In the genomic region with DNA sequence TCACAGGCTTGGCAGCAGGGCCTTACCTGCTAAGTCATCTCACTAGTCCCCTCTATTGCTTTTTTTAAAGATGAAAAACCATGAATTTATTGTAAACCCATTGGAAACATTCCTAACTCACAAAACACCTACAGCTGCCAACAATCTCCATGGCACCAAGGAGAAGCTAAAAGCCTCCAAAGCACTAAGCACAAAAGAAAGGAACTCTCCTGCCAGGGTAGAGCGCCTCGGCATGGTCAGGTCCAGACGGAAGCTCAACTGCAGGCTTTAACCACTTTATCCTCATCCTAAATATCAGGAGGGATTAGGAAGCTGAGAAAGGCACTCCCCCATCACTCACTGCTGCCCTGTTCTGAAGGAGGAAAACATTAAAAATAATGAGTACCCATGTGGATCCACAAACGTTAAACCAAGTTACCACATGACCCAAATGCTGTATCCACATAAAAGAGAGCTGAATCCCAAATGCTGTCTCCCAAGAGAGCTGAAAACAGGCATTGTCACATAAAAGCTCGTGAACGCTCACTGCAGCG, we compare ENCODE assay signal across 20 mouse cellular contexts. TPM values are rescaled to one million over a fixed set of nuclear protein-coding genes. Genes with fewer than 3 reads are reported as not detected.
DNase-seq lines count a peak whose midpoint lies in the region; ATAC-seq lines count a peak whose summit lies in the region.
"Had no signal": no experiment of that assay in that cellular context is flagged by ENCODE, and none has a peak within 500 bp of the region (broad histone marks: within the 10 kb centered on the region; RNA-seq: fewer than 3 reads in every experiment).

No protein-coding gene starts in this region.

- WGBS in forebrain, embryonic 13.5 days, result 40% methylated on average over 7 of the region's 7 CpGs
- WGBS in forebrain, embryonic 16.5 days, result 44% methylated on average over 7 of the region's 7 CpGs
- WGBS in hindbrain, embryonic 15.5 days, result 47% methylated on average over 7 of the region's 7 CpGs
- 78% methylated on average over 7 of the region's 7 CpGs for WGBS in hindbrain, embryonic 11.5 days
- WGBS in midbrain, embryonic 15.5 days, result 27% methylated on average over 7 of the region's 7 CpGs

- no peaks in the 10 kb centered on the region for H3K36me3 ChIP-seq in forebrain, embryonic 13.5 days (ENCODE audit: poor library complexity, severe bottlenecking)
- H3K36me3 ChIP-seq in forebrain, embryonic 16.5 days (ENCODE audit: control insufficient read depth, insufficient read depth), result no peaks in the 10 kb centered on the region
- no peaks in the 10 kb centered on the region; the same call in 1 of the 2 replicates for H3K36me3 ChIP-seq in hindbrain, embryonic 15.5 days
- H3K36me3 ChIP-seq in hindbrain, embryonic 11.5 days (ENCODE audit: control insufficient read depth, insufficient read depth, low read length), result no peaks in the 10 kb centered on the region
- H3K36me3 ChIP-seq in midbrain, embryonic 15.5 days (replicated peaks), result no peaks in the 10 kb centered on the region
- H3K36me3 ChIP-seq: embryonic facial prominence, embryonic 12.5 days; heart, embryonic 15.5 days; intestine, embryonic 15.5 days had no signal

- no peak overlapping the region for H3K27ac ChIP-seq in forebrain, embryonic 13.5 days
- no peak overlapping the region for H3K27ac ChIP-seq in forebrain, embryonic 16.5 days (ENCODE audit: low read length)
- 0 out of 2 replicates have a peak overlapping the region, but pooled peaks have one; percentile 6 for H3K27ac ChIP-seq in hindbrain, embryonic 15.5 days (replicated peaks)
- H3K27ac ChIP-seq in hindbrain, embryonic 11.5 days (ENCODE audit: low read depth, low read length), result no peak overlapping the region
- H3K27ac ChIP-seq in midbrain, embryonic 15.5 days, result peak overlapping the region; percentile 68
- H3K27ac ChIP-seq: embryonic facial prominence, embryonic 12.5 days; heart, embryonic 15.5 days; intestine, embryonic 15.5 days had no signal

- ATAC-seq in forebrain, embryonic 13.5 days, result no peak
- ATAC-seq in forebrain, embryonic 16.5 days, result no peak
- ATAC-seq in hindbrain, embryonic 15.5 days (ENCODE audit: low FRiP score, low read depth), result no peak
- no peak for ATAC-seq in hindbrain, embryonic 11.5 days (ENCODE audit: low FRiP score)
- peak; percentile 57 for ATAC-seq in midbrain, embryonic 15.5 days (replicated peaks)
- ATAC-seq: intestine, embryonic 15.5 days; liver, postnatal 0 days had no signal

- peak overlapping the region; percentile 4; the same call in 1 of the 2 replicates for H3K4me2 ChIP-seq in forebrain, embryonic 13.5 days
- no peak overlapping the region for H3K4me2 ChIP-seq in forebrain, embryonic 16.5 days (ENCODE audit: low read length)
- peak overlapping the region; percentile 3; the same call in 1 of the 2 replicates for H3K4me2 ChIP-seq in hindbrain, embryonic 15.5 days
- no peak overlapping the region for H3K4me2 ChIP-seq in hindbrain, embryonic 11.5 days (replicated peaks; ENCODE audit: low read depth, low read length)
- H3K4me2 ChIP-seq in midbrain, embryonic 15.5 days, result peak overlapping the region; percentile 15; the same call in 1 of the 2 replicates
- H3K4me2 ChIP-seq: embryonic facial prominence, embryonic 12.5 days; heart, embryonic 15.5 days; intestine, embryonic 15.5 days had no signal

- peaks cover 3% of the 10 kb centered on the region; the same call in 1 of the 2 replicates for H3K4me1 ChIP-seq in forebrain, embryonic 13.5 days
- H3K4me1 ChIP-seq in forebrain, embryonic 16.5 days (replicated peaks; ENCODE audit: control insufficient read depth, insufficient read depth, low read length), result peaks cover 5% of the 10 kb centered on the region
- H3K4me1 ChIP-seq in hindbrain, embryonic 15.5 days (replicated peaks), result no peaks in the 10 kb centered on the region
- no peaks in the 10 kb centered on the region for H3K4me1 ChIP-seq in hindbrain, embryonic 11.5 days (replicated peaks; ENCODE audit: control insufficient read depth, insufficient read depth, low read length)
- H3K4me1 ChIP-seq in midbrain, embryonic 15.5 days, result peaks cover 12% of the 10 kb centered on the region
- H3K4me1 ChIP-seq: embryonic facial prominence, embryonic 12.5 days; heart, embryonic 15.5 days; intestine, embryonic 15.5 days had no signal

- no peak for DNase-seq in hindbrain, embryonic 11.5 days (ENCODE audit: low spot score)
- DNase-seq in brain, adult 2 months (ENCODE audit: low read depth, low spot score), result peak; percentile 53
- DNase-seq in urinary bladder, adult 18-20 months (ENCODE audit: low spot score in 2 of 2), result no peak
- no peak for DNase-seq in liver
- DNase-seq: adrenal gland, adult 2 months; cerebellum, adult 9-10 months; gastrocnemius, postnatal 25 days; kidney, adult 9 months; kidney, postnatal 36 days; layer of hippocampus, adult 9-11 months; liver, postnatal 0 days; lung, postnatal 10 days had no signal

- no peak overlapping the region for H3K4me3 ChIP-seq in forebrain, embryonic 13.5 days
- no peak overlapping the region for H3K4me3 ChIP-seq in forebrain, embryonic 16.5 days (replicated peaks; ENCODE audit: low read length)
- H3K4me3 ChIP-seq in hindbrain, embryonic 15.5 days, result no peak overlapping the region
- no peak overlapping the region for H3K4me3 ChIP-seq in hindbrain, embryonic 11.5 days (ENCODE audit: low read depth, low read length)
- no peak overlapping the region; the same call in 1 of the 2 replicates for H3K4me3 ChIP-seq in midbrain, embryonic 15.5 days
- H3K4me3 ChIP-seq: embryonic facial prominence, embryonic 12.5 days; erythroblast, embryonic 14.5 days; heart, embryonic 15.5 days; intestine, embryonic 15.5 days had no signal

- H3K27me3 ChIP-seq in forebrain, embryonic 13.5 days, result no peaks in the 10 kb centered on the region
- no peaks in the 10 kb centered on the region for H3K27me3 ChIP-seq in forebrain, embryonic 16.5 days (replicated peaks; ENCODE audit: control insufficient read depth, insufficient read depth, low read length)
- no peaks in the 10 kb centered on the region for H3K27me3 ChIP-seq in hindbrain, embryonic 15.5 days
- H3K27me3 ChIP-seq in hindbrain, embryonic 11.5 days (ENCODE audit: control insufficient read depth, insufficient read depth, low read length), result no peaks in the 10 kb centered on the region
- H3K27me3 ChIP-seq in midbrain, embryonic 15.5 days (replicated peaks), result no peaks in the 10 kb centered on the region
- H3K27me3 ChIP-seq: embryonic facial prominence, embryonic 12.5 days; heart, embryonic 15.5 days; intestine, embryonic 15.5 days had no signal

- no peak overlapping the region for H3K9ac ChIP-seq in forebrain, embryonic 13.5 days
- H3K9ac ChIP-seq in forebrain, embryonic 16.5 days (replicated peaks; ENCODE audit: low read depth, low read length), result no peak overlapping the region
- H3K9ac ChIP-seq in hindbrain, embryonic 15.5 days, result no peak overlapping the region
- no peak overlapping the region for H3K9ac ChIP-seq in hindbrain, embryonic 11.5 days (ENCODE audit: low read depth, low read length)
- no peak overlapping the region for H3K9ac ChIP-seq in midbrain, embryonic 15.5 days
- H3K9ac ChIP-seq: embryonic facial prominence, embryonic 12.5 days; heart, embryonic 15.5 days; intestine, embryonic 15.5 days; liver, postnatal 0 days had no signal

- H3K9me3 ChIP-seq in forebrain, embryonic 13.5 days (replicated peaks), result no peaks in the 10 kb centered on the region
- H3K9me3 ChIP-seq in forebrain, embryonic 16.5 days (ENCODE audit: control insufficient read depth, low read length), result no peaks in the 10 kb centered on the region
- no peaks in the 10 kb centered on the region for H3K9me3 ChIP-seq in hindbrain, embryonic 15.5 days
- H3K9me3 ChIP-seq in hindbrain, embryonic 11.5 days (ENCODE audit: control insufficient read depth, low read length), result no peaks in the 10 kb centered on the region
- H3K9me3 ChIP-seq in midbrain, embryonic 15.5 days, result no peaks in the 10 kb centered on the region
- H3K9me3 ChIP-seq: embryonic facial prominence, embryonic 12.5 days; heart, embryonic 15.5 days; intestine, embryonic 15.5 days had no signal

RNA-seq across cellular contexts. Expression of a gene that starts 51.9 kb away (rescaled TPM):
- polyA plus RNA-seq in forebrain, embryonic 13.5 days (2015; fragmentation: Nextera tagmentation; extraction: Ambion mirVana), result 0.92 and 2.3 TPM in 2 replicates
- polyA plus RNA-seq in forebrain, embryonic 16.5 days (2015; fragmentation: Nextera tagmentation; extraction: Ambion mirVana), result 4.8 and 6.8 TPM in 2 replicates
- 10.7 and 12.4 TPM in 2 replicates for polyA plus RNA-seq in hindbrain, embryonic 15.5 days (2015; fragmentation: Nextera tagmentation; extraction: Ambion mirVana)
- 0.90 and 1.4 TPM in 2 replicates for polyA plus RNA-seq in hindbrain, embryonic 11.5 days (2014; fragmentation: Nextera tagmentation; extraction: Ambion mirVana)
- 9.1 and 11.1 TPM in 2 replicates for polyA plus RNA-seq in midbrain, embryonic 15.5 days (2015; fragmentation: Nextera tagmentation; extraction: Ambion mirVana)
- polyA plus RNA-seq: erythroblast, embryonic 14.5 days had no signal

Comparison
In these comparisons a context has a peak if more than half of its experiments do, and no peak if none do; other contexts are left out.
1. H3K27ac ChIP-seq: peak in hindbrain, embryonic 15.5 days (single experiment) and midbrain, embryonic 15.5 days (single experiment); none in forebrain, embryonic 13.5 days (single experiment), forebrain, embryonic 16.5 days (single experiment) and hindbrain, embryonic 11.5 days (single experiment).
2. H3K4me2 ChIP-seq: peak in forebrain, embryonic 13.5 days (single experiment), hindbrain, embryonic 15.5 days (single experiment) and midbrain, embryonic 15.5 days (single experiment); none in forebrain, embryonic 16.5 days (single experiment) and hindbrain, embryonic 11.5 days (single experiment).